Mouse (Mus musculus) cortical plate, adult 2 months (tissue): ENCODE measurements at regions not wholly inside any gene's neighbourhood (a gene's known extent, or its start where the extent isn't known, plus 50 kb on each side); places are given as distances from the start of the nearest gene placed in this dataset.

ENCODE experiments used
- CTCF ChIP-seq: fragments of 200-500 bp; IDR thresholded peaks from 2 replicates; pipeline ENCODE4 v1.5.1; 2011; ENCODE audit warnings: mild to moderate bottlenecking, control low read depth, low read length; ENCODE audit not compliant: insufficient read depth; ENCODE audit errors: extremely low read depth
- POLR2A ChIP-seq: fragments of 200-500 bp; IDR thresholded peaks from 2 replicates; pipeline ENCODE4 v1.6.1; 2011; ENCODE audit warnings: mild to moderate bottlenecking, low read length, control low read depth; ENCODE audit not compliant: insufficient read depth; ENCODE audit errors: extremely low read depth

DNA sequence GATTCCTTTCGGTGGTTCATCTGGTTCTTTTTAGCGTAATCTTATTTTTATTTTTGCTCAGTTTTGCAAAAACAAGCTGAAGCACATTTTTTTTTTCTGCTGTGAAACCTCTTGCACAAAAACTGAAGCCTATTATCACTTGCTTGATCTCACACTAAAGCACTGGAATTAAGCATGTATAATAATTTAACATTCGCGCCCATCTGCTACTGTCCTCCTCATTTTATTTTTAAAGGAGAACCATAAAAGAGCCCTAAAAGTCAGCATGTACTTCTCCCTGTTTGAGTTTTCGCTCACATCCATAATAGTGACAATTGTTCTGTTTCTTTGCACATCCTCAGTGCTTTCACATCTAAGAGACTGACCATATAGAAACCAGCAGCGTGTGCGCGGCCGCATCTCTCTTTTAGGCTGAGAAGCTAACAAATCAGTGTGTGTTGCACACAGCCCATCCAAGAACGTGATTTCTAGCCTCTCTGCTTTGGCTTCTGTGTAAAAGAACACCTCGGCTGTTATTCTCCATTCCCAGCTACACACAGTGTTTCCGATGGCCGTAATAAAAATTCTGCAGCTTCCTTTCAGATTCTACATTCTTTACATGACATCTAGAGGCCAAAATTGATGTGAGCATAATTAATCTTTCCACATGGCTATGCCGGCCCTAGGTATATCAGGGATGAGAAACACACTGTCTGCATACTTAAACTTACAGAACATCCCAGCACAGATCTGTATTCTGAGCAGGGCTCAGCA is 567.5 kb downstream of the Gbe1 start:
- 0 out of 2 replicates have a peak, but pooled peaks have one; percentile 18 for TF ChIP-seq POLR2A
- TF ChIP-seq CTCF: no peak
